ENCODE assay signal across 27 mouse cellular contexts in the genomic region with DNA sequence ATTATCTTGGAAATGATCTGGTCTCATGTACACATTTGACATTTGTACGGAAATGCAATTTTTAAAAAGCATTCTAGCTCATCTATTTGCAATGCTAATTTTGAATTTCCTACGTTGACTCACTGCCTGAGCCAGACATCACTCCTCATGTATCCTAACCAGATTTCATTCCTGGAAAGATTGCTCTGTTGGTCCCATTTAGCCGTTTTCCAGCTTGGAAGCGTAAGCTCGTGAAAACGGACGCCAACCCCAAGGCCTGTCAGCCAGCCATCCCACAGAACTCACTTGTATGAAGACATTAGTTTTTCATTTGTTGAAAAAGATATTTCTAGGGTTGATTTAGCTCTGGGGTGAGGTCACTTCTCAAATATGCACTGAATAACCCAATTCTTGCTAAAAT. TPM values are rescaled to one million over a fixed set of nuclear protein-coding genes. Genes with fewer than 3 reads are reported as not detected.
DNase-seq lines count a peak whose midpoint lies in the region; ATAC-seq lines count a peak whose summit lies in the region.
"Had no signal": no experiment of that assay in that cellular context is flagged by ENCODE, and none has a peak within 500 bp of the region (broad histone marks: within the 10 kb centered on the region; RNA-seq: fewer than 3 reads in every experiment).

No protein-coding gene starts in this region.

- 47% methylated on average over 7 of the region's 7 CpGs for WGBS in embryonic facial prominence, embryonic 14.5 days
- 80% methylated on average over 7 of the region's 7 CpGs for WGBS in embryonic facial prominence, embryonic 10.5 days
- 77% methylated on average over 7 of the region's 7 CpGs for WGBS in heart, embryonic 10.5 days
- WGBS in midbrain, embryonic 16.5 days = 70% methylated on average over 7 of the region's 7 CpGs
- 76% methylated on average over 7 of the region's 7 CpGs for WGBS in midbrain, embryonic 13.5 days

- H3K9ac ChIP-seq in embryonic facial prominence, embryonic 14.5 days (ENCODE audit: low read depth, low read length) = no peak overlapping the region
- H3K9ac ChIP-seq in midbrain, embryonic 16.5 days (ENCODE audit: low read depth, low read length) = no peak overlapping the region
- no peak overlapping the region for H3K9ac ChIP-seq in midbrain, embryonic 13.5 days (replicated peaks)
- H3K9ac ChIP-seq: liver, embryonic 15.5 days; lung, embryonic 15.5 days had no signal

- intact Hi-C loops in heart, postnatal 10 days (cut with DNase I) = no loop called here

- no peaks in the 10 kb centered on the region for H3K9me3 ChIP-seq in embryonic facial prominence, embryonic 14.5 days (ENCODE audit: control insufficient read depth, low read length)
- H3K9me3 ChIP-seq in embryonic facial prominence, embryonic 10.5 days = no peaks in the 10 kb centered on the region
- no peaks in the 10 kb centered on the region for H3K9me3 ChIP-seq in heart, embryonic 10.5 days
- H3K9me3 ChIP-seq in midbrain, embryonic 16.5 days (replicated peaks; ENCODE audit: control insufficient read depth, low read length, poor library complexity, severe bottlenecking) = no peaks in the 10 kb centered on the region
- H3K9me3 ChIP-seq in midbrain, embryonic 13.5 days = no peaks in the 10 kb centered on the region
- H3K9me3 ChIP-seq: hindbrain, embryonic 10.5 days; limb, embryonic 10.5 days; liver, embryonic 15.5 days; lung, embryonic 15.5 days had no signal

- no peak overlapping the region for H3K4me2 ChIP-seq in embryonic facial prominence, embryonic 14.5 days (ENCODE audit: low read depth, low read length)
- H3K4me2 ChIP-seq in midbrain, embryonic 16.5 days (ENCODE audit: low read length) = no peak overlapping the region
- no peak overlapping the region for H3K4me2 ChIP-seq in midbrain, embryonic 13.5 days (replicated peaks)
- H3K4me2 ChIP-seq: liver, embryonic 15.5 days; lung, embryonic 15.5 days had no signal

- no peaks in the 10 kb centered on the region for H3K4me1 ChIP-seq in embryonic facial prominence, embryonic 14.5 days (ENCODE audit: control insufficient read depth, insufficient read depth, low read length)
- peaks cover 25% of the 10 kb centered on the region for H3K4me1 ChIP-seq in embryonic facial prominence, embryonic 10.5 days
- no peaks in the 10 kb centered on the region for H3K4me1 ChIP-seq in heart, embryonic 10.5 days
- H3K4me1 ChIP-seq in midbrain, embryonic 16.5 days (ENCODE audit: control insufficient read depth, insufficient read depth, low read length) = 0 out of 2 replicates have a peak, but pooled peaks cover 3% of the 10 kb centered on the region
- peaks cover 10% of the 10 kb centered on the region for H3K4me1 ChIP-seq in midbrain, embryonic 13.5 days (replicated peaks)
- H3K4me1 ChIP-seq: liver, embryonic 15.5 days; lung, embryonic 15.5 days had no signal

- H3K27me3 ChIP-seq in embryonic facial prominence, embryonic 14.5 days (replicated peaks; ENCODE audit: control insufficient read depth, insufficient read depth, low read length) = no peaks in the 10 kb centered on the region
- H3K27me3 ChIP-seq in embryonic facial prominence, embryonic 10.5 days (replicated peaks; ENCODE audit: low read depth, poor library complexity, severe bottlenecking) = no peaks in the 10 kb centered on the region
- H3K27me3 ChIP-seq in heart, embryonic 10.5 days (ENCODE audit: insufficient read depth, poor library complexity, severe bottlenecking) = no peaks in the 10 kb centered on the region
- no peaks in the 10 kb centered on the region for H3K27me3 ChIP-seq in midbrain, embryonic 16.5 days (ENCODE audit: control insufficient read depth, insufficient read depth, low read depth, low read length)
- no peaks in the 10 kb centered on the region for H3K27me3 ChIP-seq in midbrain, embryonic 13.5 days
- H3K27me3 ChIP-seq: liver, embryonic 15.5 days; lung, embryonic 15.5 days had no signal

- peak; percentile 73 for DNase-seq in embryonic facial prominence, embryonic 14.5 days (ENCODE audit: low spot score)
- no peak for DNase-seq in embryonic facial prominence, embryonic 10.5 days (ENCODE audit: low spot score)
- DNase-seq in heart, postnatal 10 days = peak; percentile 30 to 44
- no peak for DNase-seq in heart, embryonic 10.5 days (ENCODE audit: low spot score)
- no peak for DNase-seq in ovary, postnatal 14 days (ENCODE audit: low spot score)
- DNase-seq in layer of hippocampus, adult 9-11 months = no peak
- DNase-seq: adrenal gland, postnatal 14 days; cerebellum, adult 11 months; cerebellum, adult 9-11 months; gastrocnemius, postnatal 25 days; heart, adult 2 months; kidney, adult 9 months; kidney, postnatal 36 days; liver; thymus, adult 2 months; thymus, postnatal 4 days had no signal

- no peak overlapping the region for H3K4me3 ChIP-seq in embryonic facial prominence, embryonic 14.5 days (ENCODE audit: low read depth, low read length)
- H3K4me3 ChIP-seq in embryonic facial prominence, embryonic 10.5 days = no peak overlapping the region
- no peak overlapping the region for H3K4me3 ChIP-seq in heart, embryonic 10.5 days
- H3K4me3 ChIP-seq in midbrain, embryonic 16.5 days (ENCODE audit: low read depth, low read length) = no peak overlapping the region
- H3K4me3 ChIP-seq in midbrain, embryonic 13.5 days (replicated peaks) = no peak overlapping the region
- H3K4me3 ChIP-seq: erythroblast, embryonic 14.5 days; heart, adult 2 months; hindbrain, embryonic 10.5 days; limb, embryonic 10.5 days; liver, embryonic 15.5 days; lung, embryonic 15.5 days had no signal

- no peak overlapping the region for H3K27ac ChIP-seq in embryonic facial prominence, embryonic 14.5 days (replicated peaks; ENCODE audit: low read depth, low read length)
- H3K27ac ChIP-seq in embryonic facial prominence, embryonic 10.5 days (replicated peaks) = no peak overlapping the region
- no peak overlapping the region for H3K27ac ChIP-seq in heart, embryonic 10.5 days
- H3K27ac ChIP-seq in midbrain, embryonic 16.5 days (ENCODE audit: low read length) = peak overlapping the region; percentile 28; the same call in 1 of the 2 replicates
- no peak overlapping the region for H3K27ac ChIP-seq in midbrain, embryonic 13.5 days
- H3K27ac ChIP-seq: heart, adult 2 months; hindbrain, embryonic 10.5 days; hindbrain, postnatal 0 days; limb, embryonic 10.5 days; liver, embryonic 15.5 days; lung, embryonic 15.5 days; macrophage had no signal

- no peaks in the 10 kb centered on the region for H3K36me3 ChIP-seq in embryonic facial prominence, embryonic 14.5 days (ENCODE audit: control insufficient read depth, insufficient read depth, low read length)
- no peaks in the 10 kb centered on the region for H3K36me3 ChIP-seq in embryonic facial prominence, embryonic 10.5 days (replicated peaks)
- H3K36me3 ChIP-seq in heart, embryonic 10.5 days = no peaks in the 10 kb centered on the region
- no peaks in the 10 kb centered on the region for H3K36me3 ChIP-seq in midbrain, embryonic 16.5 days (ENCODE audit: control insufficient read depth, insufficient read depth, low read length)
- no peaks in the 10 kb centered on the region for H3K36me3 ChIP-seq in midbrain, embryonic 13.5 days
- H3K36me3 ChIP-seq: hindbrain, embryonic 10.5 days; limb, embryonic 10.5 days; liver, embryonic 15.5 days; lung, embryonic 15.5 days had no signal

- ATAC-seq in embryonic facial prominence, embryonic 14.5 days (ENCODE audit: low read depth) = no peak
- no peak for ATAC-seq in midbrain, embryonic 16.5 days
- no peak for ATAC-seq in midbrain, embryonic 13.5 days
- ATAC-seq: hindbrain, postnatal 0 days; intestine, embryonic 16.5 days had no signal

RNA-seq across cellular contexts. Expression of a gene that starts 55.5 kb away (rescaled TPM):
- polyA plus RNA-seq in embryonic facial prominence, embryonic 14.5 days (2014; fragmentation: Nextera tagmentation; extraction: Ambion mirVana) = 56.8 and 69.3 TPM in 2 replicates
- 22.2 and 25.8 TPM in 2 replicates for polyA plus RNA-seq in embryonic facial prominence, embryonic 10.5 days (2016; fragmentation: Nextera tagmentation; extraction: Ambion mirVana)
- total RNA-seq in heart, postnatal 10 days (2021) = 1 to 10 TPM; 3.7 to 4.7 TPM
- polyA plus RNA-seq in heart, embryonic 10.5 days (2016; fragmentation: Nextera tagmentation; extraction: Ambion mirVana) = 11.9 and 24.3 TPM in 2 replicates
- 88.9 and 94.7 TPM in 2 replicates for polyA plus RNA-seq in midbrain, embryonic 16.5 days (2015; fragmentation: Nextera tagmentation; extraction: Ambion mirVana)
- polyA plus RNA-seq in midbrain, embryonic 13.5 days (2015; fragmentation: Nextera tagmentation; extraction: Ambion mirVana) = 79.8 and 83.5 TPM in 2 replicates
- total RNA-seq: common myeloid progenitor, adult 5-6 weeks had no signal
- polyA plus RNA-seq: erythroblast, embryonic 14.5 days had no signal

Comparison
In these comparisons a context has a peak if more than half of its experiments do, and no peak if none do; other contexts are left out.
1. DNase-seq: peak in embryonic facial prominence, embryonic 14.5 days (single experiment) and heart, postnatal 10 days (2 of 2); none in embryonic facial prominence, embryonic 10.5 days (single experiment), heart, embryonic 10.5 days (single experiment), ovary, postnatal 14 days (single experiment) and layer of hippocampus, adult 9-11 months (single experiment).